Mouse (Mus musculus): ENCODE data around the gene Tlk1.

Tlk1 gene

DNA sequence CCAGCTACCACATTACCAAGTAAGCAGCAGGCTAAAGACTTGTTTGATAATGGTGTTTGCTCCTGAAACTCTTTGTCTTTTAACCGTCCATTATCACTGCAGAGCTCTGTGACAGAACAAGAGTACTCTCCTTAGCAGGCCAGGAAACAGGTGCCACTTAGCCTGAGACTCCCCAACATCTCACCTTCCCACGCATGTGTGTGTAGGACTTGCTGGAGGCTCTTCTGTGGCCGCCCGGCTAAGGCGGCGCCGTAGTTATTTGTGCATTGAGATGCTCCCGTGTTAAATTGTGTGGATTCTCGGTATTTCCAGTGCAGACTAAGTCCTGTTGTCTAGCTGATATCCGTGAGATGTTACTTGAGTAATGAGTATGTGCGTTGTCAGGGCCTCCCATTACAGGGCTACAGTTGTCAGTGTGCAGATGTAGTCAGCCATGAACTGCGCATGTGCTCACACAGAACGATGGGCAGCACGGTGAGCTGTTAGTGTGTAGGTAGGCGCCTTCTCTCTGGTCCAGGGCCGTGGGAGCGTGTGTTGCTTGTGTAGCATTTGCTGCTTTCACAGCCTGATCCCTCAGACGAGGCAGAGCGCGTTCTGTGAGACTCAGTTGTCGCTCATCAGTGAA is 137.0 kb downstream of the Tlk1 start:
- no peak for DNase-seq (ENCODE audit: low spot score in 2 of 2)

DNA sequence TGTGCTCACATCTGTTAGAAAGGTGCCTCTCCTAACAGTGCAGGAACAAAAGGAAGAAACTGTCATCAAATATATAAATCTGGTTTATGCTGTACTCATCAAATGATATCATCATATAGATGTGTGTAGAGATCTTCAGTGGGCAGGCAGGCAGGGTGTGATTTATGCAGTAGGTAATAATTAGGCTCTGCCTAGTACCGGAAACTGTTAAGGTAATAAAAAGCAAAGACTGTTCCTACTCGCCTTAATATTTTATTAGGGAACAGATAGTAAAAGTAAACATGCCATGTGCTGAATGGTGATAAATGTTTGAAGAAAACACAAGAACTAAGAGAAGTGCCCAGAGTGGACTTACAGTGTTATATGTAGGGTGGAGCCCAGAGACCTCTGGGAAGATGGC is 143.2 kb downstream of the Tlk1 start:
- no peak for DNase-seq (ENCODE audit: low spot score in 2 of 2)

DNA sequence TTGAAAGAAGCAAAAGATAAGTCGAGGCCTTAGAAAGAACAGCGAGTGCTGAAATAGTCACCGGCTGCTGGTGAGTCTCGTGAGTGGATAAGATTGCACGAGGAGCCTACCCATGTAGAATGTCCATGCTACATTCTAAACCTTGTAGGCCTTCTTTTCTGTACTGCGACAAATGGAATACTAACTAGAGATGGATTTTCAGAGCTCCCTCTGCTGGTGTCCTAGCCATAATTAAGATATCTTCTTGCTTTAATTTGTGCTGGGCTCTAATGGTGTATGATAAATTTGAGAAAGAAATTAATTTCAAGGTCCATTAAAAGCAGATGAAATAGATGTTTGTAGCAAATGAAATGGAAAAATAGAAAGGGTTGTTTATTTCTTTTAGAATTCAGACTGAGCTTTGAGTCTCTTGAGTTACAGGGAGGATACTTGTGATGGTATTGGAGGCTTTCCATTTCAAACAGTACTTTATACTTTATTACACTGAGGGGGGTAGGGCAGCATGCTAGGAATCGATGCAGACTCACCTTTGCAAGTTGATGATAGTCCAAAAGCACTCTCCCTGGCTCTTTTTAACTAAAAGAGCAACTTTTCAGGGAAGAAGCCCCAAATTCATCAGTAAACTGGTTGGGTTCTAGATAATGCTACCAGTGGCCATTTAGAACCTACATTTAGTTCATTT is 151.9 kb downstream of the Tlk1 start:
- DNase-seq (ENCODE audit: low spot score in 2 of 2) = no peak

DNA sequence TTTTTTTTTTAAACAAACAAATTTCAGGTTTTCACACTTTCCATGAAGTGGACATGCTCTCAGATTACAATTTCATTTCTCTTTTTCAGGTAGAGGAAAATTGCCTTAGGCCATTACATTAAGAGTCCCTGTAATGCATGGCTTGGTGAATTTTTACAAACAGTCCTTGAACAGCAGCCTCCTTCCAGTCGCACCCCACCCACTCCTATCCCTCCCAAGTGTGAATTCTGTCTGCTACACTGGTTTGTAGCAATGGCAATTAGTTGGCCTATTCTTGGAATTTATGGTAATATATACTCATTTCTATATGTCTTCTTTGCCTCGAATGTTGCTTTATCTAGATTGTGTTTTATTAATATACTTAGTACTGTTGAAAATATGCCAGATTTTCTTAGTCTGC is 153.1 kb downstream of the Tlk1 start:
- DNase-seq (ENCODE audit: low spot score in 2 of 2) = no peak

DNA sequence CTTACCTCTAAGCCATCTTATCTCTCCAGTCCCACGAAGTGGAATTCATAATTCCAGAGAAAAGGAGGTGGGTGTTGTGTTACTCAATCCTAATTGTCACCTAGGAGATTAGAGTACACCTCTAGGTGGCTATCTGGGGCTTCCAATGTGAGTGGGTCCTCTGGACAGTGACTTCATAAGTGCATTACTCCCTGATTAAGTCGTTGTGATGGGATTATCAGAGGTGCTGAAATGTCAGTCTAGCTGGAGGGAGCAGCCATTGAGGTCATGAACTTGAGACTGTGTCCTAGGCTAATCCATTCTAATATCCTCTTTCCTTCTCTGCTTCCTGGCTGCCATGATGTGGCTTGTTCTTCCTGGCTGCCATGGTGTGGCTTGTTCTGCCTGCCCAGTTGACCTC is 155.6 kb downstream of the Tlk1 start:
- no peak for DNase-seq (ENCODE audit: low spot score in 2 of 2)

DNA sequence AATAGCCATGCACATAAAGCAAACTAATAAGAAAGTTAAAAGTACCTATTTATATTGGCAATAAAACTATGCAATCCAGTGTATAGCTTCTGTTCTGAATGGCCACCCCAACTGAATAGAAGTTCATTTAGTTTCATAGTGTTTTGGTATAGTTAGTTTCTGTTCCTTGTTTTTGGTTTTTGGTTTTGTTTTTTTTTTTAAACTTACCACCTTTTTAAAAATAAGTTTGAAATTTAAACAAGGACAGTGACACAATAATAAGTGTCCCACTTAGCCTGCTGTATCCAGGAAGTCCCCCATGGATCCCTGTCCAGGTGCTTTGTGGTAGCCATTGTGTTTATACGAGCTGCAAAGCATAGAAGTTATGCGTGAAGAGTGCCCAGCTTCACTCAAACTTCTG is 156.3 kb downstream of the Tlk1 start:
- no peak for DNase-seq (ENCODE audit: low spot score in 2 of 2)

DNA sequence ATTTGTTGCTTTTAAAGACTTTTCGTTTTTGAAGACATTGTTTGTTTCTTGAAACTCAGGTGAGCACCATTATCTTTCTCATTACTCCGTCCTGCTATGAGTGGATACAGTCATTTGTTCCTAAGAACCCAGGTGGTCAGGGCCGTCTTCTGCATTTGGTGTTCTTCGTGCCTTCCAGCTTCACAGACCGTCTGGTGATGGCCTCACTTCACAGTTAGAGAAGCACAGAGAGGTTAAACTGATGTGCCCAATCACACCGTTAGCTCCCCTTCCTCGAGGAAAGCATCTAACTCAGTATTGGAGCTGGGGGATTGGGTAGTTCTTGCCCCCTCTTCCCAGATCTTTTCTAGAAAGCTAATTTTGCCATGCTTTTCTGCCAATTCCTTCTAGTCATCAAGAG is 158.5 kb downstream of the Tlk1 start:
- DNase-seq (ENCODE audit: low spot score in 2 of 2) = no peak

DNA sequence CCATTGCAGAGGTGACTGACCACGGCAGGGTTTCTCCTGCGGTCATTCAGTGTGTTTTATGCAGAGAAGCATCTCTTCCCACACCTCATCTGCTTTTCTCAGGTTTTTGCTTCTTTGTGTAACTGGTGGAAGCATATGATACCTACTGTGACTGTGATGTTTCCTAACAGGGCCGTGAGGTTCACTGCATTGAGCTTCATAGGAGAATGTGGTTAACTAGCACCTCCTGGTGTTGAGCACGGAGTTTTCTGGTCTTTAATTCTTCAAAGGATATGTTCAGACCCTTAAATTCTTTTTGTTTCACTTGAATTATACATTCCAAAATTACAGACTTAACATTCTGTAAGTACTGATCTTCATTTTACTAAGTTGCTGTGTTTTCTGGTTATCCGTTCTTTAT is 161.8 kb downstream of the Tlk1 start:
- DNase-seq (ENCODE audit: low spot score in 2 of 2) = no peak
